Mouse (Mus musculus): ENCODE results near the gene Mroh8. TPM values are rescaled to one million over a fixed set of nuclear protein-coding genes. Genes with fewer than 3 reads are reported as not detected.
A peak's percentile ranks its signal among the peaks of the same experiment; 100 is the strongest.
"Not testable (repeated sequence)": the region's sequence is repeated elsewhere in the genome, so short reads cannot be mapped to it uniquely, and the experiment has no call there.

The Mroh8 gene
- polyA plus RNA-seq, 1 experiment from 2014 or later, result 0.13 TPM

- no peak overlapping the region for H3K27ac ChIP-seq (ENCODE audit: low read depth, low read length)
- H3K4me3 ChIP-seq (ENCODE audit: low read depth, low read length), result no peak overlapping the region
- H3K27me3 ChIP-seq (replicated peaks; ENCODE audit: control insufficient read depth, insufficient read depth, low read length), result no peaks in the 10 kb centered on the region
- 82% methylated on average over 6 of the region's 6 CpGs for WGBS
- no peak overlapping the region for H3K9ac ChIP-seq (ENCODE audit: low read length)
- no peaks in the 10 kb centered on the region for H3K9me3 ChIP-seq (replicated peaks; ENCODE audit: control insufficient read depth, low read length)
- no peak overlapping the region for H3K4me2 ChIP-seq (ENCODE audit: low read length)
- H3K36me3 ChIP-seq (ENCODE audit: control insufficient read depth, insufficient read depth, low read length), result no peaks in the 10 kb centered on the region
- H3K4me1 ChIP-seq (ENCODE audit: control insufficient read depth, insufficient read depth, low read length), result no peaks in the 10 kb centered on the region
- DNase-seq (ENCODE audit: low spot score) (no peak), ATAC-seq (no peak)
Measured at GRCm38 (mm10) chr2:157220108-157220507, 59.2 kb downstream of the Mroh8 start.

GRCm38 (mm10) chr2:157211731-157212130 is 67.6 kb downstream of the Mroh8 start:
- 92% methylated on average over 7 of the region's 7 CpGs for WGBS
- no peak overlapping the region for H3K27ac ChIP-seq (ENCODE audit: low read depth, low read length)
- no peak for ATAC-seq
- H3K9ac ChIP-seq (ENCODE audit: low read length), result no peak overlapping the region
- no peak overlapping the region for H3K4me3 ChIP-seq (ENCODE audit: low read depth, low read length)
- H3K4me1 ChIP-seq (ENCODE audit: control insufficient read depth, insufficient read depth, low read length), result no peaks in the 10 kb centered on the region
- no peaks in the 10 kb centered on the region for H3K27me3 ChIP-seq (replicated peaks; ENCODE audit: control insufficient read depth, insufficient read depth, low read length)
- H3K9me3 ChIP-seq (replicated peaks; ENCODE audit: control insufficient read depth, low read length), result no peaks in the 10 kb centered on the region; the same call in 1 of the 2 replicates
- DNase-seq (ENCODE audit: low spot score), result no peak
- H3K4me2 ChIP-seq (ENCODE audit: low read length), result no peak overlapping the region
- H3K36me3 ChIP-seq (ENCODE audit: control insufficient read depth, insufficient read depth, low read length), result no peaks in the 10 kb centered on the region

GRCm38 (mm10) chr2:157204366-157205218 is 74.8 kb downstream of the Mroh8 start, which contains the start of gene Rbl1:
Gene Rbl1, minus strand, starts transcription at chr2:157204534.
- H3K27ac ChIP-seq (ENCODE audit: low read depth, low read length), result peak within 1 kb of the TSS; percentile 98
- ATAC-seq (peak; percentile 88), DNase-seq (ENCODE audit: low spot score) (peak; percentile 97)
- peak within 1 kb of the TSS; percentile 75 for H3K4me3 ChIP-seq (ENCODE audit: low read depth, low read length)
- 1% methylated on average over 73 of the region's 73 CpGs for WGBS
- peak within 1 kb of the TSS; percentile 98 for H3K9ac ChIP-seq (ENCODE audit: low read length)
- H3K36me3 ChIP-seq (ENCODE audit: control insufficient read depth, insufficient read depth, low read length), result 0 out of 2 replicates have a peak, but pooled peaks cover 2% of the 10 kb centered on the region
- H3K9me3 ChIP-seq (replicated peaks; ENCODE audit: control insufficient read depth, low read length), result no peaks in the 10 kb centered on the region; the same call in 1 of the 2 replicates
- H3K27me3 ChIP-seq (replicated peaks; ENCODE audit: control insufficient read depth, insufficient read depth, low read length), result no peaks in the 10 kb centered on the region
- peak within 1 kb of the TSS; percentile 82 for H3K4me2 ChIP-seq (ENCODE audit: low read length)
- H3K4me1 ChIP-seq (ENCODE audit: control insufficient read depth, insufficient read depth, low read length), result no peaks in the 10 kb centered on the region; the same call in 1 of the 2 replicates

GRCm38 (mm10) chr2:157203459-157204365 is 75.6 kb downstream of the Mroh8 start:
- Histone ChIP-seq H3K36me3 (ENCODE audit: control insufficient read depth, insufficient read depth, low read length) (peaks cover 9% of the 10 kb centered on the region), H3K4me2 (ENCODE audit: low read length) (peak overlapping the region; percentile 82), H3K27me3 (replicated peaks; ENCODE audit: control insufficient read depth, insufficient read depth, low read length) (no peaks in the 10 kb centered on the region), H3K27ac (ENCODE audit: low read depth, low read length) (peak overlapping the region; percentile 98), H3K4me3 (ENCODE audit: low read depth, low read length) (peak overlapping the region; percentile 75), H3K4me1 (ENCODE audit: control insufficient read depth, insufficient read depth, low read length) (no peaks in the 10 kb centered on the region; the same call in 1 of the 2 replicates), H3K9me3 (replicated peaks; ENCODE audit: control insufficient read depth, low read length) (no peaks in the 10 kb centered on the region; the same call in 1 of the 2 replicates), H3K9ac (ENCODE audit: low read length) (peak overlapping the region; percentile 98)
- WGBS, result 1% methylated on average over 47 of the region's 49 CpGs
- ATAC-seq, result peak; percentile 86
- DNase-seq (ENCODE audit: low spot score), result peak; percentile 78

GRCm38 (mm10) chr2:157203026-157203425 is 76.3 kb downstream of the Mroh8 start:
- H3K4me1 ChIP-seq (ENCODE audit: control insufficient read depth, insufficient read depth, low read length), result no peaks in the 10 kb centered on the region; the same call in 1 of the 2 replicates
- DNase-seq (ENCODE audit: low spot score) (no peak), ATAC-seq (no peak)
- H3K4me3 ChIP-seq (ENCODE audit: low read depth, low read length), result 0 out of 2 replicates have a peak overlapping the region, but pooled peaks have one; percentile 75
- no peaks in the 10 kb centered on the region for H3K27me3 ChIP-seq (replicated peaks; ENCODE audit: control insufficient read depth, insufficient read depth, low read length)
- peak overlapping the region; percentile 98 for H3K9ac ChIP-seq (ENCODE audit: low read length)
- H3K4me2 ChIP-seq (ENCODE audit: low read length), result peak overlapping the region; percentile 82
- peaks cover 12% of the 10 kb centered on the region for H3K36me3 ChIP-seq (ENCODE audit: control insufficient read depth, insufficient read depth, low read length)
- no peaks in the 10 kb centered on the region; the same call in 1 of the 2 replicates for H3K9me3 ChIP-seq (replicated peaks; ENCODE audit: control insufficient read depth, low read length)
- H3K27ac ChIP-seq (ENCODE audit: low read depth, low read length), result no peak overlapping the region

- DNase-seq (ENCODE audit: low spot score), result no peak
Measured at GRCm38 (mm10) chr2:157202361-157202760, 77.0 kb downstream of the Mroh8 start.

GRCm38 (mm10) chr2:157201081-157201830 is 78.1 kb downstream of the Mroh8 start:
- no peak overlapping the region for H3K9ac ChIP-seq (ENCODE audit: low read length)
- H3K9me3 ChIP-seq (replicated peaks; ENCODE audit: control insufficient read depth, low read length), result no peaks in the 10 kb centered on the region
- 83% methylated on average over 6 of the region's 6 CpGs for WGBS
- H3K27ac ChIP-seq (ENCODE audit: low read depth, low read length), result no peak overlapping the region
- H3K36me3 ChIP-seq (ENCODE audit: control insufficient read depth, insufficient read depth, low read length), result peaks cover 29% of the 10 kb centered on the region
- H3K27me3 ChIP-seq (replicated peaks; ENCODE audit: control insufficient read depth, insufficient read depth, low read length), result no peaks in the 10 kb centered on the region
- H3K4me3 ChIP-seq (ENCODE audit: low read depth, low read length), result no peak overlapping the region
- H3K4me1 ChIP-seq (ENCODE audit: control insufficient read depth, insufficient read depth, low read length), result no peaks in the 10 kb centered on the region; the same call in 1 of the 2 replicates
- H3K4me2 ChIP-seq (ENCODE audit: low read length), result no peak overlapping the region
- ATAC-seq (no peak), DNase-seq (ENCODE audit: low spot score) (no peak)

More at GRCm38 (mm10) chr2:157202361-157202760, 77.0 kb downstream of the Mroh8 start:
- Histone ChIP-seq H3K4me2 (ENCODE audit: low read length) (no peak overlapping the region), H3K36me3 (ENCODE audit: control insufficient read depth, insufficient read depth, low read length) (peaks cover 18% of the 10 kb centered on the region), H3K27ac (ENCODE audit: low read depth, low read length) (no peak overlapping the region), H3K9me3 (replicated peaks; ENCODE audit: control insufficient read depth, low read length) (no peaks in the 10 kb centered on the region; the same call in 1 of the 2 replicates), H3K9ac (ENCODE audit: low read length) (no peak overlapping the region), H3K4me3 (ENCODE audit: low read depth, low read length) (no peak overlapping the region), H3K27me3 (replicated peaks; ENCODE audit: control insufficient read depth, insufficient read depth, low read length) (no peaks in the 10 kb centered on the region), H3K4me1 (ENCODE audit: control insufficient read depth, insufficient read depth, low read length) (no peaks in the 10 kb centered on the region; the same call in 1 of the 2 replicates)
- no peak for ATAC-seq
- WGBS, result 73% methylated on average over 6 of the region's 6 CpGs

- not testable (repeated sequence) for H3K4me3 ChIP-seq (ENCODE audit: low read depth, low read length); H3K27me3 ChIP-seq (replicated peaks; ENCODE audit: control insufficient read depth, insufficient read depth, low read length); ATAC-seq; H3K4me1 ChIP-seq (ENCODE audit: control insufficient read depth, insufficient read depth, low read length); H3K9ac ChIP-seq (ENCODE audit: low read length); H3K4me2 ChIP-seq (ENCODE audit: low read length); H3K27ac ChIP-seq (ENCODE audit: low read depth, low read length); DNase-seq (ENCODE audit: low spot score); H3K9me3 ChIP-seq (replicated peaks; ENCODE audit: control insufficient read depth, low read length)
- WGBS, result 95% methylated on average over 11 of the region's 11 CpGs
- H3K36me3 ChIP-seq (ENCODE audit: control insufficient read depth, insufficient read depth, low read length), result peaks cover 53% of the 10 kb centered on the region
Measured at GRCm38 (mm10) chr2:157198405-157198804, 80.9 kb downstream of the Mroh8 start.
